ENCODE assay signal across 10 mouse cellular contexts in the genomic region with DNA sequence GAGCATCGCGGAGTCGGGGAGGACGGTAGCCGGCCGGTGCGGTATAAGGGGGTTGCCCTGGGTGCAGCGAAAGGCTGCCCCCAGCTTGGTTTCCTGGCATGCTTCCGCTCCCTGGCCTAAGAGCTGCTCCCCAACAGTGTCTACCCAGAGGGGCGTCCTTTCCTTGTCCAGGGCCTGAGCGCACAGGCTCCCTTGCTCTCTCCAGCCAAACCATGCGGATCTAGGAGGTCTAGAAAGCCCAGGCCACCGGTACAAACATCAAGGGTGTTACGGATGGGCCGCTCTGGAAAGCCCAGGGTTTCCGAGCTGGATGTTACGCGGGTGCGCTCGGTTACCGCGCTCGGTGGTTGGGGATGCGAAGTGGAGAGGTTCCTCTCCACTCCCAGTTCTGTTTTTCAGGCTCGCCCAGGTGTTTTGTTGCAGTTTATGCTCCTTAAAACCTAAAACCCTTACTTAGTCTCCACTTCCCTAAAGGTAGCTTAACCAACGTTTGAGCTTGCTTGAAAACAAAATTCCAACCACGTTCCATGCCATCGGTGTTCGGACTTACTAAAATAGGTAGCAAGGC. TPM values are rescaled to one million over a fixed set of nuclear protein-coding genes. Genes with fewer than 3 reads are reported as not detected.
DNase-seq lines count a peak whose midpoint lies in the region; ATAC-seq and TF ChIP-seq lines count a peak whose summit lies in the region.
"Had no signal": no experiment of that assay in that cellular context is flagged by ENCODE, and none has a peak within 500 bp of the region (broad histone marks: within the 10 kb centered on the region; RNA-seq: fewer than 3 reads in every experiment).

No protein-coding gene starts in this region.

- TF ChIP-seq EP300 in heart, adult 2 months (IDR thresholded peaks at IDR 0.05; ENCODE audit: insufficient read depth, low read depth, low read length): no peak

- TF ChIP-seq CTCF in heart, adult 2 months (IDR thresholded peaks at IDR 0.05): no peak

- H3K27me3 ChIP-seq in heart, embryonic 14.5 days (ENCODE audit: control insufficient read depth, insufficient read depth, low read length): peaks cover 98% of the 10 kb centered on the region
- H3K27me3 ChIP-seq in heart, adult 2 months (ENCODE audit: control insufficient read depth, insufficient read depth, low read length): peaks cover 20% of the 10 kb centered on the region
- H3K27me3 ChIP-seq in forebrain, embryonic 10.5 days (ENCODE audit: poor library complexity, severe bottlenecking): peaks cover 100% of the 10 kb centered on the region
- H3K27me3 ChIP-seq in limb, embryonic 14.5 days (ENCODE audit: control insufficient read depth, insufficient read depth, low read length): peaks cover 82% of the 10 kb centered on the region

- peak overlapping the region; percentile 86 for H3K4me2 ChIP-seq in heart, embryonic 14.5 days (ENCODE audit: low read length)
- peak overlapping the region; percentile 72 for H3K4me2 ChIP-seq in limb, embryonic 14.5 days (replicated peaks; ENCODE audit: low read depth, low read length, severe bottlenecking)

- H3K79me2 ChIP-seq in heart, adult 2 months (replicated peaks; ENCODE audit: control insufficient read depth, insufficient read depth, low read length): no peaks in the 10 kb centered on the region

- H3K4me1 ChIP-seq in heart, embryonic 14.5 days (ENCODE audit: control insufficient read depth in 2 of 2, insufficient read depth in 2 of 2, low read length in 2 of 2): peaks cover 3 to 17% of the 10 kb centered on the region in 2 experiments; a peak in 3 of 4 replicates
- no peaks in the 10 kb centered on the region for H3K4me1 ChIP-seq in heart, adult 2 months (ENCODE audit: control insufficient read depth, insufficient read depth, low read length)
- H3K4me1 ChIP-seq in forebrain, embryonic 10.5 days: peaks cover 34% of the 10 kb centered on the region
- peaks cover 18% of the 10 kb centered on the region for H3K4me1 ChIP-seq in limb, embryonic 14.5 days (ENCODE audit: control insufficient read depth, insufficient read depth, low read length)

- H3K36me3 ChIP-seq in heart, embryonic 14.5 days (ENCODE audit: control insufficient read depth, insufficient read depth, low read length): no peaks in the 10 kb centered on the region
- no peaks in the 10 kb centered on the region for H3K36me3 ChIP-seq in heart, adult 2 months (ENCODE audit: control insufficient read depth, insufficient read depth, low read length)
- H3K36me3 ChIP-seq in forebrain, embryonic 10.5 days (replicated peaks): no peaks in the 10 kb centered on the region
- H3K36me3 ChIP-seq in limb, embryonic 14.5 days (ENCODE audit: control insufficient read depth, insufficient read depth, low read length): no peaks in the 10 kb centered on the region

- H3K4me3 ChIP-seq in heart, embryonic 14.5 days (ENCODE audit: control insufficient read depth in 1 of 2, insufficient read depth in 1 of 2, low read depth in 1 of 2, low read length in 2 of 2): peak overlapping the region in 1 of 2 experiments; percentile 47; a peak in 1 of 4 replicates
- H3K4me3 ChIP-seq in heart, adult 2 months: no peak overlapping the region
- H3K4me3 ChIP-seq in forebrain, embryonic 10.5 days: peak overlapping the region; percentile 54
- H3K4me3 ChIP-seq in limb, embryonic 14.5 days (replicated peaks; ENCODE audit: low read length): peak overlapping the region; percentile 39

- no peak for DNase-seq in heart, adult 2 months
- peak; percentile 17 for DNase-seq in ES-CJ7 (ENCODE audit: low read depth, low spot score)
- DNase-seq in forebrain, embryonic 10.5 days (ENCODE audit: extremely low spot score, low spot score): peak; percentile 42
- no peak for DNase-seq in limb, embryonic 14.5 days (ENCODE audit: low spot score)
- DNase-seq in c-Kit-positive CD71-positive TER-119-positive erythroid progenitor cells, embryonic 14.5 days (ENCODE audit: low spot score): no peak
- no peak for DNase-seq in cerebellum, postnatal 14 days
- DNase-seq in spleen, postnatal 36 days (ENCODE audit: low spot score in 2 of 2): no peak

- no peak for ATAC-seq in heart, embryonic 14.5 days (ENCODE audit: insufficient number of reproducible peaks, insufficient read depth, low FRiP score, low read depth)
- no peak for ATAC-seq in limb, embryonic 14.5 days (ENCODE audit: low FRiP score, low read depth)

- no peak for TF ChIP-seq POLR2A in heart, adult 2 months (IDR thresholded peaks at IDR 0.05; ENCODE audit: insufficient read depth, low read depth, low read length)
- no peak for TF ChIP-seq POLR2A in limb, embryonic 14.5 days (IDR thresholded peaks at IDR 0.05; ENCODE audit: borderline replicate concordance, extremely low read depth, insufficient read depth, insufficient read length)

- intact Hi-C loops in heart, adult 2 months (cut with DNase I): no loop called here

- H3K27ac ChIP-seq in heart, embryonic 14.5 days (replicated peaks in 1 of 2; ENCODE audit: control insufficient read depth in 1 of 2, insufficient read depth in 1 of 2, low read depth in 2 of 2, low read length in 2 of 2): no peak overlapping the region
- no peak overlapping the region for H3K27ac ChIP-seq in heart, adult 2 months
- peak overlapping the region; percentile 74; the same call in 1 of the 2 replicates for H3K27ac ChIP-seq in forebrain, embryonic 10.5 days
- no peak overlapping the region for H3K27ac ChIP-seq in limb, embryonic 14.5 days (replicated peaks; ENCODE audit: low read depth, low read length)
- H3K27ac ChIP-seq: liver, embryonic 14.5 days had no signal

- WGBS in heart, embryonic 14.5 days: 1% methylated on average over 28 of the region's 29 CpGs
- 2% methylated on average over 29 of the region's 29 CpGs for whole genome bisulfite sequencing in heart, adult 2 months
- WGBS in forebrain, embryonic 10.5 days: under 1% methylated on average over 29 of the region's 29 CpGs
- under 1% methylated on average over 28 of the region's 29 CpGs for WGBS in limb, embryonic 14.5 days

- no peak overlapping the region for H3K9ac ChIP-seq in heart, embryonic 14.5 days (ENCODE audit: low read length)
- H3K9ac ChIP-seq in heart, adult 2 months (ENCODE audit: low read depth, low read length): no peak overlapping the region
- H3K9ac ChIP-seq in limb, embryonic 14.5 days (ENCODE audit: low read depth, low read length, severe bottlenecking): no peak overlapping the region
- H3K9ac ChIP-seq: liver, embryonic 14.5 days had no signal

- H3K9me3 ChIP-seq in heart, embryonic 14.5 days (ENCODE audit: control insufficient read depth, low read length): no peaks in the 10 kb centered on the region
- H3K9me3 ChIP-seq in forebrain, embryonic 10.5 days: no peaks in the 10 kb centered on the region
- H3K9me3 ChIP-seq in limb, embryonic 14.5 days (ENCODE audit: control insufficient read depth, low read length): no peaks in the 10 kb centered on the region

RNA-seq across cellular contexts. Expression of gene Olig1, which starts 1.5 kb away (rescaled TPM):
- 0.09 TPM in 1 of 2 replicates, not detected in the other for polyA plus RNA-seq in heart, embryonic 14.5 days (2014; fragmentation: Nextera tagmentation; extraction: Ambion mirVana)
- total RNA-seq in heart, adult 2 months (2021): not detected
- polyA plus RNA-seq in heart, adult 2 months (2012; rRNA removed): 0.12 and 0.25 TPM in 2 replicates
- polyA plus RNA-seq in forebrain, embryonic 10.5 days (2016; fragmentation: Nextera tagmentation; extraction: Ambion mirVana): 8.3 and 8.5 TPM in 2 replicates
- polyA plus RNA-seq in limb, embryonic 14.5 days (2012; rRNA removed): 0.08 and 0.09 TPM in 2 replicates
- polyA plus RNA-seq in limb, embryonic 14.5 days (2014; fragmentation: Nextera tagmentation; extraction: Ambion mirVana): 0.11 TPM in 1 of 2 replicates, not detected in the other
- polyA plus RNA-seq: liver, embryonic 14.5 days had no signal

RNA-seq across cellular contexts. Expression of gene Olig2, which starts 45.8 kb away (rescaled TPM):
- polyA plus RNA-seq in heart, embryonic 14.5 days (2014; fragmentation: Nextera tagmentation; extraction: Ambion mirVana): not detected in 2 replicates
- not detected for total RNA-seq in heart, adult 2 months (2021)
- not detected in 2 replicates for polyA plus RNA-seq in heart, adult 2 months (2012; rRNA removed)
- polyA plus RNA-seq in forebrain, embryonic 10.5 days (2016; fragmentation: Nextera tagmentation; extraction: Ambion mirVana): 10.5 and 11.2 TPM in 2 replicates
- 0.06 TPM in 2 replicates for polyA plus RNA-seq in limb, embryonic 14.5 days (2012; rRNA removed)
- not detected in 2 replicates for polyA plus RNA-seq in limb, embryonic 14.5 days (2014; fragmentation: Nextera tagmentation; extraction: Ambion mirVana)
- polyA plus RNA-seq: gonadal fat pad, adult 2 months; liver, embryonic 14.5 days had no signal

Comparison
In these comparisons a context has a peak if more than half of its experiments do, and no peak if none do; other contexts are left out.
1. DNase-seq: peak in ES-CJ7 (single experiment) and forebrain, embryonic 10.5 days (single experiment); none in heart, adult 2 months (0 of 2), limb, embryonic 14.5 days (single experiment), c-Kit-positive CD71-positive TER-119-positive erythroid progenitor cells, embryonic 14.5 days (single experiment), cerebellum, postnatal 14 days (0 of 2) and spleen, postnatal 36 days (0 of 2).
2. RNA of gene Olig2, which starts 45.8 kb away (polyA plus RNA-seq): 10.5 to 11.2 TPM in forebrain, embryonic 10.5 days; 0.06 TPM in limb, embryonic 14.5 days, not detected in heart, embryonic 14.5 days and not detected in heart, adult 2 months; every median in the first group is over 10 times any median in the second.